Mouse (Mus musculus): ENCODE data around the gene Astn1.

GRCm38 (mm10) chr1:158446071-158446470, 84.0 kb downstream of the Astn1 start:
- no peak for TF ChIP-seq CTCF (IDR thresholded peaks at IDR 0.05; ENCODE audit: low read depth)
- TF ChIP-seq EP300 (IDR thresholded peaks at IDR 0.05; ENCODE audit: low read depth) = no peak
